Mouse (Mus musculus) spleen, postnatal 14 days (tissue): ENCODE results near the gene Fbxl20.
A peak's percentile ranks its signal among the peaks of the same experiment; 100 is the strongest.

ENCODE experiments used
- DNase-seq, 2 experiments: peaks; one replicate each; pipeline ENCODE4 v3.0.0; 2021 to 2022; ENCODE audit warnings: low spot score in 2 of 2

Gene Fbxl20

DNA sequence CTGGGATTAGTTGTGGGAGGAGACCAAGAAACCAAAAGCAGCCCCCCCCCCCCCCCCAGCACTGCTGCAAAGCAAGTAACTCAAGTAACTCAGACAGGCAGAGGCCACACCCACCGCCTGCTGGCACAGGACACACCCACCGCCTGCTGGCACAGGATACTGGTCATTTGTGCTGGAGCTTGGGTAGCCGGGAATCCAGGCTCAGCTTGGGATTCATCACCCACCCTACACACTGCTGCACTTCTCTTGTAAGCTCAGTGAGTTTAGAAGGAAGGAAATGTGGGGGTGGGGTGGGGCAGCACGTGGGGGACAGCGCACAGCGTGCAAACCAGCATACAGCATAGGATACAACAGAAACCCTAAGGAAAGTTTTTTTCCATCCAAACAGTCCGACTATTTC is 62.0 kb downstream of the Fbxl20 start:
- no peak for DNase-seq

DNA sequence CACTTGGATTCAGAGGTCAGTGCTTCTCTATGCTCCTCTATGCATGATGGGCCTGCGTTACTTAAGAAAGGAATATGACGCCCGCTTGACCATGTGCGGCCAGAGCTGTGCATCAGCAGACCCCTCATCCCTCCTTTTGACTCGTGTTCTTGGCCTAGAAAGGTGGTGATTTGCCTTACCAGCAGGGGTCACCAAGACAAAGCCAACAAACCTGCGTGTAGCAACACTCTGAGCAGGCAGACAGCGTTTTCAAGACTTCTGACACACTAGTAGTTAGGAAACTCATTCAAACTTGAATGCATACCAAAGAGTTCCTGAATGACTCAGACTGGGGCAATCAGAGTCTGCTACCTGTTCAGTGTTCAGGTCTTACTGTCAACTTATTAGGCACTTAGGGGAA is 63.6 kb downstream of the Fbxl20 start:
- DNase-seq, result no peak

DNA sequence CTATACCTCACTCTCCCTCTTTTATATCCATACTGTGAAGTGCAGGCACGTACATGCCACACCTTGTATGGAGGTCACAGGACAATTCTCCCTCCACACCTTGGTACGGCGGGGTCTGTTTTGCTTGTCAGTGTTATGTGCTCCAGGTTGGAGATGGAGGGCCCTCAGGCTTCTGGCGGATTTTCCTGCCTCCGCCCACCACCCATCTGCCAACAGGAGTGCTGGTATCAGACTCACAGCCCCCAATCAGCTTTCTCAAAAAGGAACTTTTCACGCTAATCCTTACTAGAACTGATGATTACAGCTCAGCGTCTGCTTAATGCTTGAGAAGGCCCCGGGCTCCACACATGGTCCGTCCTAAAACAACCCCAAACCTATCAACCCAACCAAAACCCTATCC is 64.1 kb downstream of the Fbxl20 start:
- DNase-seq, result no peak

DNA sequence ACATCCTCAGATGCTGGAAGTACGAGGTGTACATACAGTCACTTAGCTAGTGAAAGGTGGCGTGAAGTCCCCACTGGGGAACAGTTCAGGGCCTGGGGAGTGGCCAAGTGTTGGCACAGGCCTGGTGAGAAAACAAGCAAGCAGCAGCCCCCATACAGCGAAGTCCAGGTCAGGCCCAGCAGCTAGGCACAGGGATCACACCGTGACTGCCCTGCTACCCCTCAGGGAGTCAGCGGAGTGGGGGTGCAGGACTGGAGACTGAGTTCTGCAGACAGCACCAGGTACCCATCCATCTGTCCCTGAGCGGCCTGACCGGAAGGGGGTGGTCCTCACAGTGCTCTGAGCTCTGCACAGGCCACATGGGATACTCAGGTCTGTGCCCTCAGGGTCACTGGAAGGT is 67.5 kb downstream of the Fbxl20 start:
- no peak for DNase-seq

DNA sequence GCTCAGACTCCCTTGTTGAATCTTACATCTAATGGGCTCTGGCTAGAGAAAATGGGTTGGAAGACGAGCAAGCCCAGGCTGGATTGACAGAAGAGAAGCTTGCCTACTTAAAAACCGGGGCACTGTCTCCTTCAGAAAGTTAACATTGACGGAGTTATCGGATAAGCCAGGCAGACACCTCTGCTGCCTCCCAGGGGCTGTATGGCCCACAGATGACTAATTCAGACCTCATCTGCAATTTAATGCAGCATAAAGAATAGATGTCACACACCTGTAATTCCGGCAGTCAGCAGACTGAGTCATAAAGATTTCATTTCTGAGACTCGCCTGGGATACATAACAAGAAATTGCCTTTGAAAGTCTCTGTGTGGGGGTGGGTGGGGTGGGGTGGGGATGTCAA is 69.8 kb downstream of the Fbxl20 start:
- DNase-seq, result no peak

DNA sequence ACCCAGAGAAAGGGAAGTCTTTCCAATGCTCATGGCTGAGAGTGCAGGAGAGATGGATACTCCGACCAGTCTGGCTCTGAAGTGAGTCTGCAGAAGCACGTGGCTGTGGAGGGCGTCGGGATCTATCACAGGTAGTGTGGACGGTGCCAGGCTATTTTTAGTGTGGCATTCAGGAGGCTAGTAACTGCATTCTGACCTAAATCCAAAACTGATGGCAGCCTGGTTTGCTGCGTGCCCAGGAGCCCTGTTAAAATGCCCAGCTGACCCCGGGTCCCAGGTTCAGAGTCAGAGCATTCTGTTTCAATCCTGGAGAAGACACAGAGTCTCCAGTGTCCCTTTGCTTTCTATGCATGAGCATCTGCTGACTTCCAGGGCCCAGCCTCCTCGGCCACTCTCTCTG is 73.1 kb downstream of the Fbxl20 start:
- DNase-seq, result no peak

DNA sequence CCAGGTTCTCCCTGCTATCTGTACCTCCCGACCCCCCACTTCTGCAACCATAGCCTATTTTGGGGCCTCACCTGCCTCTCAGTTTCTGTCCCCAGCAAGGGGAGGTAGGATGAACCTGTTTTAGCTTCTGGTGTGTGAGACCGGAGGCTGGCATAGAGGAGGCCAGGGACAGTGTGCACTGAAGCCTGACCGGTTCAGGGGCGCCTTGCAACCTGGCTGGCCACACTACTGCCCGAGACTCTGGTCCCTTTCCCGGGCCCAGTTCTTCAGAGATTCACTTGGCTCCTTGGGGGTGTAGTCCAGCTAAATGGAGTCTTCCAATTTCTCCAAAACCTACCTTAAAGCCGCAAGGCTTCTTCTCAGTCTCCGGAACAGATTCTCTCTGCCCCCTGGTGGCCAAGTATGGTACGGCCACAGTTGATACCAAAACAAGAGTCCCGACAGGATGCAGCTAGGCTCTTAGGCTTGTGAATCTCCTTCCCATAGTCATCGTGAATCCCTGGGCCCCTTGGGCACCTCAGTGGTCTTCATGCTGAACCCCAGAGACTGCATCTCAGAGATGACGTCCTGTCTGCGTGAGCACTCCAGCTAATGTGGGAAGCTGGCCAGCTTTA is 74.9 kb downstream of the Fbxl20 start:
- DNase-seq, result peak; percentile 67 to 81

DNA sequence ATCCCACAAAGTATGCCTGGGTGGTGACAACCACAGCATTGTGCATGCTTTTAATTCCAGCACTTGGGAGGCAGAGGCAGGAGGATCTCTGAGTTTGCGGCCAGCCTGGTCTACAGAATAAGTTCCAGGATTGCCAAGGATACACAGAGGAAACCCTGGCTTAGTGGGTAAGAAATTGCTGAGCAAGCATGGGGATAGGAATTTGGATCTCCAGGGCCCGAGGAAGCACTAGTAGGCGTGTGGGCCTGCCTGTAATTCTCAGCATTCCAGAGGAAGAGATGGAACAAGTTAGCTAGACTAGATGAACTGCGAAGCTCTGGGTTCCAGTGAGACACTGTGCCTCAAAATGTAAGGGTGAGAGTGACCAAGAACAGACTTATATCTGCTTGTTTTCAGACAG is 76.8 kb downstream of the Fbxl20 start:
- no peak for DNase-seq

DNA sequence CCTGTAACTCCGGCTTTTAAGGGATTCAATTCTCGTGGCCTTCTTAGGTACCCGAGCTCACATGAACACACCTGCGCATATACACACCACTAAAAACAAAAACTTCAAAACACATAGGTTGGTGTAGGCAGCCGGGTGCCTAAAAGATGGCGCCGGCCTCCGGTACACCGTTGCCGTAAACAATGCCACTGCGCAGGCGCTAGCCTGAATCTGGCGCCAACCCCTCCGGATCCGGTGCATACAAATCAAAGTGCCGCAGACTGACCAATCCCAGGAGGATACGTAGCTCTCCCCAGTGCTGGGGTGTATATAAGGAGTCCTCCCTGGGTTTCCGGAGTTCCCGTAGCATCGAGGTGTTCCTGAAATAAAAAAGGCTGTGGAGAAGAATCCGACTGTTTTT is 82.9 kb downstream of the Fbxl20 start:
- DNase-seq, result no peak

DNA sequence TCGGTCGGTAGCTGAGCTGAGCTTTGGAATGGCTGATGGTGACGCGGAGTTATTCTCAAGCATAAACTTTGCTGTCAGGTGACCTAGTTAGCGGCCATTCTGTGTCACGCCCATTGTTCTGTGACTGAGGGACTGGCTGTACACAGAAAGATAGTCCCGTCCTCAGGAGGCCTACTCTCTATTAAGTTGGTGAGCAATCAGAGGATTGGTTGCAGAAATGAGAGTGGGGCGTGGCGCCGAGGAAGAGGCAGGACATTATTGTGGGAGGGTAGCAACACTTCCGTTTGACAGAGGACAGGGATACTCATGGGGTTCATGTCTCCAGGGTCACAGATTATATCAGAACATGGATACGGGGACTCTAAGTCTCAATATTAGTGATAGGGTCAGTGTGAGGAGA is 84.0 kb downstream of the Fbxl20 start:
- no peak for DNase-seq

DNA sequence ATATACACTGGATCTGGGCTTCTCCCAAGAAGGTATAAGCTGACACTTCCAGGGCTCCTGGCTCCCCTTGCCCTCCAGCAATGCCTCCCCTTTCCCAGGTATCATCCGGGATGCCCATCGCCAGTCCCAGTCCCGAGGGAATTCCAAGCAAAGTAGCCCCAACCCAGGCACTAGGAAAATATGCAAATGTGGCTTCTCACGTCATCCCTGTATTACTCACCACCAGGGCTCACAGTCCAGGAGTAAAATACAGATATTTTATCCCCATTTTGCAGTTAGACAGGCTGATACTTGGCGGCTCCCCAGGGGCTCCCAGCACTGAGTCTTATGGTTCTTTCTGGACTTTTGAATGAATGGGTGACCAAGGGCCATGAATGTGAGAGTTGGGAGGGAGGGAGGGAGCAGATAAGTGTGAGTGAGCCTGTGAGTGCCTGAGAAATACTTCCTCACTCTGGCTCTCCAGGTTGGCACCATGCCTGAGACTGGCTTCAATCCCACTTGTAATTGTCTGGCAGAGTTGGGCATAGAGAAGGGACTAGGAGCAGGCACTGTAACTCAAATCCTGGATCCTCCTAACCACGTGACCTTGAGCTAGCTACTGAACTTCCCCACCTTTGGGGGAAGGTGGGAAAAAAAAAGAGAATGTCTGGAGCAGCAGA is 88.2 kb downstream of the Fbxl20 start:
- DNase-seq, result no peak

DNA sequence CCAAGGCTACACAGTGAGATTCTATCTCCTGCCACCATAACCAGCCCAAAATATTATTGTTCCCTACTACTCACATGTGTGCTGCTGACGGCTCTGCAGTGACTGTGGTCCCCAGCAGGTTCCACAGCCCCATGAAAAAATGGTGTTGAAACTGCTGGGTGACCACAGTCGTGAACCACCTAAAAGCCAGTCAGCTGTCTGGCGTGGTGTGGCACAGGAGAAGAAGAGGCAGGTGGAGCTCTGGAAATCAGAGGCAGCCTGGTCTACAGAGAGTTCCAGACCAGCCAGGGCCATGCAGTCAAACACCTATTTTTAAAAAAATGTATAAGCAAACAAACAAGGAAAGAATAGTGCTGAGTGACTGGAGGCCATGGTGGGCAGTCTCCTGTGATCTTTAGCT is 88.8 kb downstream of the Fbxl20 start:
- no peak for DNase-seq

DNA sequence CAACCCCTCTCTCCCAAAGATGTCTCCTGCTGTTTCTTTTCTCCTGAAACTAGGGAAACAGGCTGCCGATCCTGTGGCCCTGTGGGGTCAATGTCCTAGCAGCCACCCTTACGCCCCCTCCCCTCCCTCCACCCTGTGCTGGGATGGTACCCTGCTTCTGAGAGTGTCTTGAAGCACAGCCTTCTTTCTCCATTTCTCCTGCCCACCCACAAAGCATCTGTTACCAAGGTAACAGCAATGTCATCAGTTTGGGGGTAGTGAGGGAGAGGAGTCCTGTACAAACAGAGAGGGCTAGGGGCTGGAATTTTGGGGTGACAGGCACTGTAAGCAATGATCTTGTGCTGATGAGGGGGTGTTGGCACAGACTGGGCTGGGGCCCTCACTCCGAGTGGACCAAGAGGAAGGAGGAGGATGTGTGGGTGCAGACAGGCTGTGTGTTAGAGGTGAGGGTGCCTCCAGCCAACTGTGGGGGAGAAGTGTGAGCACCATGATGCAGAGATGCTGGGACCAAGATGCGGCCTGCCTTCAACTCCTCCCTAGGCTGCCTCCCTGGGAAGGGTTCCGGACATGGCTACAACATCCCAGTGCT is 90.0 kb downstream of the Fbxl20 start:
- DNase-seq, result no peak

DNA sequence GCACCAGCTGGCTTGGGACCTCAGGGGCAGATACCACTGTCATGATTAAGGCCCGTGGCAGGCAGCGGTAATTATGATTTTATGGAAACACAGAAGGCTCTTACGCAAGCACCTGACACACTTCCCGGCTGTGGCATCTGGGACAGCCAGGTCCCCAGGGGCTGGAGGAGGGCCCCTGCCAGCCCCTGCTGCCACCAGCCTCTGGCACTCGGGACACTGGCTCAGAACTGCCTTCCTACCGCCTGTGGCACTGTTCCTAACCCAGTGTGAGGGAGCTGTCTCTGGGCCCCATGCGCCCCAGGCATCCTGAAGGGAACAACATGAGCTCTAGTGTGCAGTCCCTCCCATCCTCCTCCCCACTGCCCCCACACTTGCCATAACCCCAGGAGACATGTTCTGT is 90.5 kb downstream of the Fbxl20 start:
- DNase-seq, result no peak

DNA sequence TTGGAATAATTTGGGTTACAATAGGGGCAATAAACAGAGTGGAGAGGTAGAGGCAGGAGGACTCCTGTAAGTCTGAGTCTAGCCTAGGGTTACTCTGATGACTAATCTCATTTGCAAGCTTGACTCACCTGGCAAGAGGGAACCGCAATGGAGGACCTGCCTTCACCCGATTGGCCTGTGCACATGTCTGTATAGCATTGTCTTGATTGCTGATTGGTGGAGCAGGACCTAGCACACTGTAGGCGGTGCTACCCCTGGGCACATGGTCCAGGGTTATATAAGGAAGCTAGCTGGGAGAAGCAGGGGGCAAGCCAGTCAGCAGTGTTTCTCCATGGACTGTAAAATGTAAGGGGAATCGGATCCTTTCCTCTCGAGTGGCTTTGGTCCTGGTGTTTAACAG is 92.2 kb downstream of the Fbxl20 start:
- no peak for DNase-seq

DNA sequence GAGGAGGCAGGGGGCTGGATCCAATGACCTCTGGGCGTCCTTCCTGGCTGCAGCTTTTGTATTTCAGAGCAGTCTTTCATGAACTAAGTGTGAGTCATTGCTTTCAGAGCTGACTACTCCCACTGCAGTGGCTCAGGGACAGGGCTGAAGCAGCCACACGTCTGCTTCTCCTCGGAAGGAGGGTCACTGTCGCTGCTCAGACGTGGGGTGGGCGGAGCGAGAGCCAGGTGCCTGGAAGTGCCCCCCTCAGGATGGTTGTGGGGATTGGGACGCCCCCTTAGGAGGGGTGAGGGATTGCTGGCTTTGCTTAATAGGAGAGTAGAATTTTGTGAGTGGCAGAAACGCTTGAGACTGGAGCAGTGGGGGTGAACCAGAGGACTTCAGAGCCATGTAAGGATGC is 92.7 kb downstream of the Fbxl20 start:
- DNase-seq, result no peak

DNA sequence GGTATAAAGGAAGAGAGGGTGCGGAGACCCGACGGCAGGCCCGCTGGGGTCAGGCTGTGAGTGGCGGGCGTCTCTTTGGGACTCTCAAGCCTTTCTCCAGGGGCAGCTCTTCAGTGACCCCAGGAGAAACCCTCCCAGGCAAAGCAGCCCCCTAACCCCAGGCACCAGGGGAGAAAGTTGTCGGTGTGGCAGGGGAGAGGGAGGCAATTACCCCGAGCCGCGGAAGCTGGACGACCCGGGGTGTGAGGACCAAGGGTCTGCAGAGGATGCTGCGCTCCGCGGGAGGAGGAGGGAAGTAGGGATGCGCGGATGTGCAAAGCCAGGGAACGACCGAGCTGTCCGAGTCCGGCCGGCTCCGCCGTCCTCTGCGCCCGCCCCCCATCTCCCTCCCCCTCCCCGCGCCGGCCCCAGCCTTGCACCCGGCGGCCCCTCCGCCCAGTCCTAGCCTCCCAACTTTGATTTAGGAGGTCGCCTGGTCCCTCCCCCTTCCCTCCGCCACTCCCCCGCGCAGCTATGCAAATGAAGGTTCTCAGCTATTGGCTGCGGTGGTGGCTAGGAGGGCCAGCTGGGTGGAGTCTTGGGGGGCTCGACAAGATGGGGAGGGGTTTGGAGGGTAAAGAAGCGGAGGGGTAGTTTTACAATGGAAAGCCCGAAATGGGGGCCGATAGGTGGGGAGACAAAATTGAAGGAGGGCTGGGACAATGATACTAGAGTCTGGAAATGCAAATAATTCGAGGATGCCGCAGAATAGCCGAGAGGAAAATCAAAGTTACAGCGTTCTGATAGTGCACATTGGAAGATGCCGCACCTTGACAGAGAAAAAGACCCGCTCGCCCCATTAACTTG is 97.0 kb downstream of the Fbxl20 start, which contains the start of gene Stac2:
Gene Stac2, minus strand, starts transcription at position 474 of the 846 bp plus-strand sequence.
- peak; percentile 36 to 65 for DNase-seq

DNA sequence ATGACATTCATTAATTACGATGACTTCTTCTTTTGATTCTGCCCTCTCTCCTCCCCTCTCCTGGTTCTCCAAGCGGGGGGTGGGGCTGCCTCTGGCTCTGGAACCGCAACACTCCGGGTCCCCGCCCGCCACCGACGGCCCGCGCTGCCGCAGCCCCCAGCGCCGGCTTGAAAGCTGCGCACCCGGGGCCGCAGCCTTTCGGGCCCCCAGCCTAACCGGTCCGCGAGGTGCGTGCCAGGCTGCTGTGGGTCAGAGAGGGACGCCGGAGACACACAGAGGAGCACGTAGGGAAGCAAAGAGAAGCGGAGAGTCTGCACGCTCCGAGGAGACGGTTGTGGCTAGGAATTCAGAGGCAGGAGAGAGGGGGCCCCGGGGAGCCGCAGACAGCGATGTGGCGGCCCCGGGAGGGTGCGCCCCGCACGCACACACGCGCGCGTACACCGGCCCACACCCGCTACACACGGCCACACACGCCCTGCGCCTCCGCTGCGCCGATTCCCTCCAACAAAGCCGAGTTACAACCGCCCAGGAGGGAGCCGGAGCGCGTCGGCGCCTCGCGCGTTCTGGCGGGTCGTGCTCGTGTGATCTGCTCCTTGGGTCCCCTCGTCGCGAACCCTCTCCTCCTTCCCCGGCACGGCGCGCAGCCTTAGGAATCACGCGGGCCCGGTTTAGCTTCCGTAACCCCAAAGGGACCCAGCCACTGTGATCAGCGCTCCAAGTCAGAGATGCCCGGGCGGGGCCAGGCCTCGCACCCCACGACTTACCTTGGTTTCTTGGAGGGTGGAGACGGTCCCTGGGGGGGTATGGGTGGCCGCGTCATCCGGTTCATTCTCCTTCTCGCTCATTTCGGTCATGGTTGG is 97.8 kb downstream of the Fbxl20 start:
- peak; percentile 29 to 61 for DNase-seq

DNA sequence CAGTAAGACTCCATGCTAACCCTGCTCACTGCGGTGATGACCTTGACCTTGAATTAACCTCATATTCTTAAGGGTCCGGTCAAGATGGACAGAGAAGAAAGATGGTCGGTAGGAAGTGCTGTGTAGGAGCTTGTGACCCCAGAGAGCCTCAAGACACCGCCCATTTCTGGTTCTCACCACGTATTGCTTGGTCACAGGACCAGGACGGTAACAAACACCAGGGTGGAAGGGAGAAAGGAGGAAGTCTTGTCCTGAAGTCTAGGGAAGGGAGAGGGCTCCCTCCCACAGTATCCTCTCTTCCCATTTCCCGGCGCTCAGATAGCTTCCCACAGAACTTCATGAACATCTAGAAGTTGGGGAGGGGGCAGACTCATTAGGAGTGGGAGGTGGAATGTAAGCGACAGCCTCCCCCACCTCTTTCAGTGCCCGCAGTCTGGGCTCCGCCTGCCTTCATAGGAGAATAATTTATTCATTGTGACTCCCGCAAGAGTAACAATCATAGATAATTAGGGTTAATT is 98.5 kb downstream of the Fbxl20 start:
- no peak for DNase-seq

DNA sequence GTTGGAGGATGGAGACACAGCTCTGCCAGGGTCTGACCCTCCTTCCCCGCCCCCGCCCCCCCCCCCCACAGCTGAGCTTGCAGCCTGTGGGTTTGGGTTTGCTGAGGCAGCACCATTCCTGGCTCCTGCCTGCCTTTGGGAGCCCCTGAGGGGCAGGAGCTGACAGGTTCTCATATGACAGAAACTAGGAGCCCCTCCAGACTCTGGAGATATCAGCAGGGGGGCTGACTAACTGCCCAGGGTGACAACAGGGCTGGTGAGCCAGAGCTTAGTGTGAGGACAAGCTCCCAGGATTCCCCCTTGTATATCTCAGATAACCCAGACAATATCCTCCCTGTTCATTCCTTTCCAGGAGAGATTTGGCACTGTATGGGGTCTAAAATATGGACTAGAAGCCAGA is 99.3 kb downstream of the Fbxl20 start:
- DNase-seq, result no peak

DNA sequence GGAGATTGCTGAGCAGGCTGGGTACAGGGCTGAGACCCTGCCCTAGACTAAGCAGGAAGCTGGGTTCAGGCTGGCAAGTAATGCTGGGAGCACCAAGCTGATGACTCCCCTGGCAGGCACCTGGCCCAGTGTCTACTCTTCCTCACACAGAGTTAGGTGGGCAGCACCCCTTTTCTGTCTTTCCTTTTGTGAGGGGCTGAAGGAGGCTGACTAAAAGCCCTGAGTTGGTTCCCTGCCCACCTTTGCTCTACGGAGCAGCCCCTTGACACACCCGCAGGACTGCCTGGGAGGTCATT is 99.7 kb downstream of the Fbxl20 start:
- DNase-seq, result no peak
